Mouse (Mus musculus) liver (tissue): ENCODE data around the gene Hrasls5.

Experiments
- DNase-seq: peaks from one replicate; pipeline ENCODE4 v3.0.0-alpha.2; 2020; ENCODE audit warnings: mixed read lengths

Gene Hrasls5

DNA sequence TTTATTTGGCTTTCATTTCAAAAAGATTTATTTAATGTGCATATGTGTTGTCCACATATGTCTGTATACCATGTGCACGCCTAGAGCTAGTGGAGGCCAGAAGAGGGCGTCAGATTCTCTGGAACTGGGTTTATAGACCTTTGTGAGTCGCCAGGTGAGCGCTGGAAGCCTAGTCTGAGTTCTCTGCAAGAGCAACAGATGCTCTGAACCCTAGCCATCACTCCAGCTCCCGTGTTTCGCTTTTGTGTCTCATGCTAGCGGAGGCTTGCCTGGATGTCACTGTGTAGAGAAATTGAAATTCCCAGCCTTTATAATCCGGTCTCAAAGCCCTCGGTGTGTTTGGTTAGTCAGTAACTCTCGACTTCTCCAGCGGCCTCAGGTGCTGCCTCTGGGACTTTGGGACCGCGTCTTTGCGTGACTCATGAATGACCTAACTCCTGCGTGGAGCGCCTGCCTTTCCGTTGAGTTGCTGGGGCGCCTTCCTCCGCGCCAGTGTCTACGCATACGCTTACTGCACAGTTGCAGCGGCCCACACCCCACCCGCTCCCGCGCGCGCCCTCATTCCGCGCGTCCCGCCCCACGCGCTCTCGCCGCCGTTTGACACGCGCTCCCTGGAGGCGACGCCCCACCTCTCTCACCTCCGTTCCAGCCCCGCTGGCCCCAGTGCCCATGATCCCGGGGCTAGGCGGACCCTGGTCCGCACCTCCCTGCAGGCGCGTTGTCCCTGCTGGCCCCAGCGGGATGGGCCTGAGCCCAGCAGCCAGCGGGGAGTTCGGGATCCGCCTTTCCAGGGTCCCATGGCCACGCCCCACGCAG lies at the start of gene Hrasls5:
TSS of gene Hrasls5 (plus strand) at position 600 of the 816 bp plus-strand sequence.
- no peak for DNase-seq

DNA sequence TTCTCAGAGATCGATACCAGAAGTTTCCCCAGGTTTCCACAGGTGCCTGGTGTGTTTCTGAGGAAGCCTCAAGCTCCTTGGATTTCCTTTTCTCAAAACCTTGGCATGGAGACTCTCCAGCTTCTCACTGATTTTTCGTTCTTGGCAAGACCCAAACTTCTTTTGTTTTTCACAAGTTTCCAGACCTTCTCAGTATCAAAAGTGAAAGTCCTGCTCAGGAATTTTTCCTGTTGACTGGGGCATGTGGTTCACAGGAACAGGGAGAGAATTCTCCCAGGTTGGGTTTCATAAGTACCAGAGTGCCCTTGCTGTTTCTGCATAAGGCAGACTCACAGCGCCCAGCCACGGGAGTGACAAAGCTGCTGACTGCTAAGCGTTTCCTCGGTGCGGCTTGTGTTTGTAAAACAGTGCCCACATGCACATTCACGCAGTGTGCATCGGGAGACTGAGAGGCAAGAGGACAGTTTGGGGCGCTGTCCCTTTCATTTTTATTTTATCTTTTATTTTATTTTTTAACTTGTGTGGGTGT lies 49.7 kb upstream of the Hrasls5 start:
- DNase-seq: no peak

DNA sequence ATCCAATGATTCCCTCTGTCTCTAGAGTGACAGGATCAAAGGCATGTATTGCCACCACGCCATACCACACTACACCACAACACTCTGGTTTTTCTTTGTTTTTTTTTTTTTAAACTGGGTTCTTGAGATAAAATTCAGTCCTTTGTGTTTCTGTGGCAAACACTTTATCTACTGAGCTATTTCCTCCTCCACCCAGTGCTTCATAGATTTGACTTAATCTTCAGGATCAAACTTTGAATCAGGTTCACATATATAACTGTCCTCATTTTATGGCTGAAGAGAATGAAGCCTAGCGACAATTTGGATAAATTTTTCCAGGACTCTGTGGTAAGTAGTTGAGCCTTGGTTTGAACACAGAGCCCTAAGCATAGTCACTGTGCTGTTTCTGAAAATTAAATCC lies 48.7 kb upstream of the Hrasls5 start:
- DNase-seq: no peak

DNA sequence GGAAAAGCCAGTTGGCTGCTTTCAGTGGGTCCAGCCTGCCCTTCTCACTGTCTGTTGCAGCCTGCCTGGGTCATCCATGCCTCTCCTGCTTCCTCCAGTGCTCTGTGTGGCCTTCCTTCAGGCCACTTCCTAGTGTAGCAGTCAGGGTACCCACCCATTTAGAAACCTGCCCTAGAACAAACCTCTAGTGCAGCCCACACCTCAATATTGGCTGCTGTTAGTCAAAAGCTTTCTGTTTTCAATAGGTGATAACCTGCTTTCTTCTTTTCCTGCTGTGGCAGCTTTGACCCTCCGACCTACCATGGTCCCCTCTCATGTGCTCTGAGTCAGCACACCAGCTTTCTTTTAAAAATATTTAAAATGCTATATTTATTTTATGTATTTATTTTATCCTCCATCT lies 47.9 kb upstream of the Hrasls5 start:
- no peak for DNase-seq

DNA sequence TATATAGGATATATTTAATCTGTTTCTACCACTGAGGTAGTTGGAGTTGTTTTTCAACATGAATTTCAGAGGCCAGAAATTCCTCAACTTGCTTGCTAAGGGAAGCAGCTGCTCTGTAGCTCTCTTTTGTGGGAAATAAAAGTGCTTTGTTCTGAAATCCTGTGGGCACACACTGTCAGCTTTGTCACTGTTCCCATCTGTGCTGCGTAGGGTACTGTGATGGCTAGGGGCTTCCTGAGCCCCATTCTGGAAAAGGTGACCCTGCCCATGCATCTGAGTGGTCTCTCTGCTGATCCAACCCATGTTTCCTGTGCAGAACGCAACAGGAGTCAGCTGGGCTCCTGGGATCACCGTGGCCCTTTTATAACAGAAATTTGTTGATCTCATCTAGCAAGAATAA lies 45.5 kb upstream of the Hrasls5 start:
- no peak for DNase-seq

DNA sequence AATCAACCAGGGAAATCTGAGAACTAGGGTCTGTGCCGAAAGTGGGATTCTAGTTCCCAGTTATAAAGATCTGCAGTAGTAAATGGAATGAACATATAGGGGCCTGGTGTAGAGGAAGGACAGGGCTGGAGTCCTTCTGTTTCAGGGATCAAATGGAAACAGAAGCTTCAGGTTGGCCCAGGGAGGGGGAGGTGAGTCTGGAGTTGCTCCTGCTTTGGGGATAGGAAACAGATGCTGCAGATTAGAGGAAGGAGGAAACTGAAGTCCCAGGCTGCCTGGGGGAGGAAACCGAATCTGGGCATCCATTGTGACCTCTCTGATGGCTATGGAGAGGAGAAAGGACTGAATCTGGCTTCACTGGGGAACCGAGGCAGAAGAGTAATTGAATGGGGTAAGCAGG lies 44.0 kb upstream of the Hrasls5 start:
- no peak for DNase-seq

DNA sequence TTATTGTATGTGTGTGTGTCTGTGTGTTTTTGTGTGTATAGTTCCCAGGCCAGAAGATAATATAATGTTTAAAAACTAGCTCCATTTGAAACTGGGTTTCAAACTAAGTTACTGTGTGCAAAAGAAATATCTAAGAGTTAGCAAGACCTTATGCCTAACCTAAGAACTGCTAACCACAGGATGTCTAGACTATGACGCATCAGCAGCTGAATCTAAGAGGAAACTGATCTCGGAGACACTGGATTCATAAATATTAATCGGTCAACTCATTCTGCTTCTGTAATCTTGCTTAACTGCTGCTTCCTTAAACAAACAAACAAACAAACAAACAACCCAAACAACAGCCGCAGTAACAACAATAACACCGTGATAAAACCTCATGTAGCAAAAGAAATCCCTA lies 42.7 kb upstream of the Hrasls5 start:
- no peak for DNase-seq

DNA sequence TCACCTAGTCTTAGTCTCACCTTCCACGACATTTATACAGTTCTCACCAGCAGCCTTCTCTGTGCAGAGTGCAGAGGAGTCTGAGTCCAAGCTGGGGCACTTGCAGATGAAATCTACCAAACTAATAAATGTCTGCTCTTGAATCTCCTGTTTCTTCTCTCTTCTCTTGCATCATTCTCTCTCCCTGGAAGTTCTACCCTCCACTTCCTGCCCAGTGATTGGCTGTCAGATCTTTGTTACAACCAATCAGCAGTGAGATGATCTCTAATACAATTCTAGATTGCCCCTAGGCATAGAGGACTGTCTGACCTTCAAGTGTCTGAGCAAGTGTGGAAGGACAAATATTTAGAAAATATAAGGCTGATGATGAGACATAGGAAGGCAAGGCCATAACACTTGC lies 36.2 kb upstream of the Hrasls5 start:
- DNase-seq: no peak

DNA sequence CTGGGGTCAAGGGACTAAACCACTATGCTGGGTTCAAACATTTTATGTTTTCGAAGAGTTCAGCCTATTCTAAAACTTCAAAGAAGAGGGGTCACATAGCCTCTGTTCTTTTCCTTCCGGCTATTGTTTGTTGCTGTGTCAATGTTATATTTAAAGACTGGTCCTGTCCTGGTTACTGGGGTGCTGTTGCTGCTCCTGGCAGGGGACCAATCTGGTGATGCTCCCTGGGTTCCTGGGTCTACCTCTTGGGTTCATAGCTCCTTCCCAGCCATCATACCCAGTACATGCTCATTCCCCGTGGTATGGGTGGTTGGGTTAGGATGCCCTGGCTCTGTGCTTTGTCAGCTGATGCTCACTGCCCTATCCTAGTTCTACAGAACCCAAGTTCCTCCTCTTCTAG lies 34.6 kb upstream of the Hrasls5 start:
- no peak for DNase-seq

DNA sequence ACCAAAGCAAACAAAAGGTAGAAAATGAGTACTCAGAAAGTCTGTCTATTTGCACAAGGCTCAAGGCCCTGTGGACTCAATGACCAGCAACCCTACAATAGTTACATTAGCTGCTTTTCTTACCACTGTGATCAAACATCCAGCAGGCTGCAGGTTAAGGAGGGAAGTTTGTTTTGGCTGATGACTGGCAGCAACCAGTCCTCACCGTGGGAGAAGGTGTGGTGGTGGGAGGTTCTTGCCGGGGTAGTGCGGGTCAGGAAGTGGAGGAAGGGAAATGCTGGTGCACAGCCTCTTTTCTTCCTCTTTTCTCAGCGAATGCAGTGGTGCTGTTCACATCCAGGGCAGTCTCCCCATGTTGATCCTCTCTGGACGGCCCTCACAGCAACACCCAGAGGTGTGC lies 31.3 kb upstream of the Hrasls5 start:
- peak; percentile 14 for DNase-seq

GRCm38 (mm10) chr19:7583101-7583500 lies 29.2 kb upstream of the Hrasls5 start:
- no peak for DNase-seq

DNA sequence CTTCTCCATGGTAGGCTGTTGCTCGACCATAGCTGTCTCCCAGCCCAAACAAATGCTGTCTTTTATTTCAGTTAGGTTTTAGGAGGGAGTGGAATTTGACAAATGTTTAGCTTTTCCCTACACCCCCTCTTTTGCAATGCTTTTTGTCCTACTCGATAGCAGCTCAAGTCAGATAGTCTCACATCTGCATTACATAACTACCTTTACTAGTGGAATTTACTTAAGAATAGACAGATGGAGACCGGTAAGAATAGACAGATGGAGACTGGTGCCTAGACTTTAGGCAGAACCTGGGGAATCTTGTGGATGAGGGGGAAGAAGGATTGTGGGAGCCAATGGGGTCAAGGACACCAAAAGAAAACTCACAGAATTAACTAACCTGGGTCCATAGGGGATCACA lies 28.7 kb upstream of the Hrasls5 start:
- no peak for DNase-seq

- no peak for DNase-seq
These were observed 27.1 kb upstream of the Hrasls5 start for GRCm38 (mm10) chr19:7585279-7585678.

DNA sequence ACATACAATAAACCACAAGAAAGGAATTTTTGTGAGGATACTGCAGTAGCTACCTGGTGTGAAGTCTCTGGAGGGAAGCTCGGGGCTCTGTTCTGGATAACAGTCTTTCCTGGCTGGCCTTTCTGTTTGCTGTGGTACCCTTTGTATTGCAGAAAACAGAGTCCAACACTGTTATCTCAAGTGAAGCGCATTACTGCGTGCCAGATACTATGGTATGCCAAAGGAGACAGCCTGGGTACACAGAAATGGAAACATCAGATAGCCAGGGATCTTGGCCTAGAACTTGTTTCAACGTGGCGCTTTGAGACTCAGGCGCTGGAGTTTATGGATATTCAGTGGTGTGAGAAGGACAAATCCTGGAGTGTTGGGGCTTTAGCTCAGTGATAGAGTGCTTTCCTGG lies 26.6 kb upstream of the Hrasls5 start:
- DNase-seq: no peak

GRCm38 (mm10) chr19:7590795-7591194 lies 21.5 kb upstream of the Hrasls5 start:
- DNase-seq: no peak

- no peak for DNase-seq
These were observed 20.3 kb upstream of the Hrasls5 start for GRCm38 (mm10) chr19:7592018-7592417.

GRCm38 (mm10) chr19:7595534-7595933 lies 16.8 kb upstream of the Hrasls5 start:
- no peak for DNase-seq

GRCm38 (mm10) chr19:7598481-7598880 lies 13.9 kb upstream of the Hrasls5 start:
- DNase-seq: no peak

DNA sequence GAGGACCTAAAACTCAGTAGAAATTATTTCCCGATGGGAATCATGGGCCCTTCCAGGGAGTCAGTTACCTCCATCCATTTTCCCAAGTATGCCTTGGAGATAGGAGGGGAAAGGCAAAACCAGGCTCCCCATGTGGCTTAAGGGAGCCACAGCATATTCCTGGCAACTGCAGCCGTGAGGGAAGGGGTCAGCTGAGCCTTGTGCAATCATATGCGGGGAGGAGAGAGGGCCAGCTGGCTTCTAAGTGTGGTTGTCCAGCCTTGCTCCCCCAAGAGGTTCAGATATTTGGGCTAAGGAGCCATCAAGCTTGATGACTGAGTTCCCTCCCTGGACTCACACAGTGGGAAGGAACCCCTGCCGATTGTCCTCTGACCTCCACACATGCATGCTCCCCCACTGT lies 10.8 kb upstream of the Hrasls5 start:
- DNase-seq: no peak

DNA sequence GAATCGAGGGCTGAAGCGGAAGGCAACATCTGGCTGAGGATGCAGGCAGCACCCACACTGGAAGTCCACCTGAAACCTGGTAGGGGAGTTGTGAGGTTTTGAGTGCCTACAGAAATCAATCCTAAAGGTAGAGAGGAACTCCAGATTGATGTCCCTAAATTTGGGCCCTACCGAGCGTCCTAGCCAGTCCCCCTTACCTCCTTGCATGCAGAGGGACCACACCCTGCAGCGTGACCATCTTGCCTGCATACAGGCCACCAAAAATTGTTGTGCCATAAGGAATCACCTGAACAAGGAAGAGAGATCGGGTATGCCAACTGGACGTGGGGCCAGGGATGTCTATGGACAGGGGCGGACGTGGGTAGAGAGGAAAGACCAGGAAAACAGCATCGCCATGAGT lies 8.2 kb upstream of the Hrasls5 start:
- no peak for DNase-seq

DNA sequence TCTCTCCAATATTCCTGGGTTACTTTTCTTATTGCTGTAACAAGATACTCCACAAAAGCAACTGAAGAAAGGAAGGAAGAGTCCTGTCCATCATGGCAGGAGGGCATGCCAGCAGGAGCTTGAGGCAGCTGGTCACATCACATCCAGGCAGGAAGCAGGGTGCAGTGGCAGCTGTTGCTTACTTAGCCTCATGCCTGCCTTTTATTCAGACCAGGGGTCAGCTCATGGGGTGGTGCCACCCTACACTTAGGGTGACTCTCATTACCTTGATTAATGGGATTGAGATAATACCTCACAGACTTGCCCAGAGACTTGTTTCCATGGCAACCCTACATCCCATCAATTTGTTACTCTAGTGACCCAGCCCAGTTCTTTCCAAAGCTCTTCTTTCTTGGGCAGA lies 7.3 kb upstream of the Hrasls5 start:
- DNase-seq: no peak

GRCm38 (mm10) chr19:7605930-7606783 lies 6.2 kb upstream of the Hrasls5 start:
- no peak for DNase-seq

DNA sequence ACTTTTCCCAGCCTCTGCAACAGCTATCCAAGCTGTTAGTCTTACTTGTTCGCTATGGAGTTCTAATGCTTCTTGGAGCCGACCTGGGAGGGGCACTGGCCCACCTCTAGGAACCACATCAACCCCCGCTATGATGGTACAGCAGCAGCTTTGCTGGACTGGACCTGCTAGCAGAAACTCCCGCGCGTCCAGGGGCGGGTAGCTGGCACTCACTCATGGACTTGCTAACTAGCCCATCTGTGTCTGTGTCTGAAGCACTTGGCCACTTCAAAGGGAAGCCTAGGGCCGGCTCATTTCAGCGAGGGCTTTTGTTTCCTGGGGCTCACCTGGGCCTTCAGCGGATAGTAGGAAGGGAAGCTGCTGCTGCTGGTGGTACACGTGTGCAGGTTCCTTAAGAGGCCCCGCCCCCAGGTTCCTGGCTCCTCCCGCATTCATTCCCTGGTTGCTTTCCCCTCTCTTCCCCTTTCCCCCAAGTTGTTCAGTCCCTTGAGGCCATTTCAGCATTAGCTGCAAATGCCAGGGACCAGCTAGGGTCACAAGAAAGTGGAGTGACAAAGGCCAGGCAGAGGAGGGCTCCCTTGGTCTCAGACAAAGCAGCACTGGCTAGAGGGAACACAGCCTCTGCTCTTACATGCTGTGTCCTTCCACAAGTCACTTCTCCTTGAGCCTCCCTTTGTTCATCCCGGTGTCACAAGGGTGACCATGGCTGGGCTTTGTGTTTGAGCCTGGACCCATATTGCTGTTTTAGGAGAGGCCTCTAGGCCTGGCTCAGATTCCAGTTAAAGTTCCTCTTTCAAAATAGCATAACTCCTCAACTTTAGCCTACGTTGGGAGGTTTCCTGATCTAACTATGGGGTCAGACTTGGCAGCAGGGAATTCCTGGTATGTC lies 5.3 kb upstream of the Hrasls5 start, which contains the start of gene Lgals12:
TSS of gene Lgals12 (minus strand) at position 393 of the 889 bp plus-strand sequence.
- DNase-seq: no peak
